Mouse (Mus musculus): ENCODE measurements around the gene Lyg1.
"Not testable (repeated sequence)": the region's sequence is repeated elsewhere in the genome, so short reads cannot be mapped to it uniquely, and the experiment has no call there.

Gene Lyg1

GRCm38 (mm10) chr1:37957659-37958058, at the start of gene Lyg1:
Gene Lyg1 (minus strand): TSS chr1:37957759.
- no peak for DNase-seq (ENCODE audit: low spot score)

DNA sequence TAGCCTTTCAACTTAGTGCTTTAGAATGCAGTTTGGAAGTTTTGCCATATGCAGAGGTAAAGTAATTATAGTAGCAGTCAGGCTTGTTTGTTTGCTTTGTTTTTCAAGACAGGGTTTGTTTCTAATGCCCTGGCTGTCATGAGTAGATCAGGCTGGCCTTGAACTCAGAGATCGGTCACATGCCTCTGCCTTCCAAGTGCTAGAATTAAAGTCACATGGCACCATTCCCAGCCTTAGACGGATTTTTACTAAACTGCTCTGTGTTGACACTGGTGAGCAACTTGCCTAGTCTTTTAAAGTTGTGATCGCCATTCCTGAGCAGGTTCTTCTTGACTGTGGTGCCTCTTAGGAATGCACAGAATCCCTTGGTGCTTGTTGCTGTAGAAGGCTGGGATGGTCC, 49.2 kb upstream of the Lyg1 start:
- DNase-seq (ENCODE audit: low spot score), result no peak

DNA sequence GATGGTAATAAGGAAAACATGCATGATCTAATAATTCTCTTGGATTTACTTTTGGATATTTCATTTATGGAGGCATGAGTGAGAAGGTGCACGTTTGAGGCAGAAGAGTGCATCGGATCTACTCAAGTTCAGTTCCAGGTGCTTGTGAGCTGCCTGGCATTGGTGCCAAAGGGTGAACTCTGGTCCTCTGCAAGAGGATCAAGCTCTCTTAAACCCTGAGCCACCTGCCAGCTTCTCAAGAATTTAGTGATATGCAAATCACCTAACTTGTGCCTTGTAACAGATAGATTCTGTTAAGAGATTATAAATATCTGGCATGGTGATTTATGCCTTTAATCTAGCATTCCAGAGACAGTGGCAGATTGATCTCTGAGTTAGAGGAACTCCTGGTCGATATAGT, 45.5 kb upstream of the Lyg1 start:
- no peak for DNase-seq (ENCODE audit: low spot score)

- no peak for DNase-seq (ENCODE audit: low spot score)
These were observed 44.4 kb upstream of the Lyg1 start for GRCm38 (mm10) chr1:38001956-38002355.

GRCm38 (mm10) chr1:38000844-38001243, 43.3 kb upstream of the Lyg1 start:
- DNase-seq (ENCODE audit: low spot score), result no peak

DNA sequence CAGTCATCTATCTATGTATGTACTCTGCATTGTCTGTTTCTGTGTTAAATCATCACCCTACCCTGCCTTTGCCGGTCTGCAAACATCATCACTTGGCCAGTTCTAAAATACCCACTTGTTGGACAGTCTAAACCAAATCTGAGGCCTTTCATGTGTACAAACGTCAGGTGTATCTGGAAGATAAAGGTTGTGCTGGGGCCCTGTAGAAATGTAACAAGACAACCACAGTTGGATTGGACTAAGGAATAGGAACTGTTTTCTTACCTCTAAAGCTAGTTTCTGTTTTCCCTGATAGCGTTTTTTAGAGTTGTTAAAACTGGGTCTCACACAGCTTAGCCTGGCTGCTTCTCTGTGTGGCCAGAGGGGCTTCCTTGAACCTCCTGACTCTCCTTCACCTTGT, 42.0 kb upstream of the Lyg1 start:
- peak; percentile 80 for DNase-seq (ENCODE audit: low spot score)

GRCm38 (mm10) chr1:37998371-37999199, 41.0 kb upstream of the Lyg1 start:
- no peak for DNase-seq (ENCODE audit: low spot score)

DNA sequence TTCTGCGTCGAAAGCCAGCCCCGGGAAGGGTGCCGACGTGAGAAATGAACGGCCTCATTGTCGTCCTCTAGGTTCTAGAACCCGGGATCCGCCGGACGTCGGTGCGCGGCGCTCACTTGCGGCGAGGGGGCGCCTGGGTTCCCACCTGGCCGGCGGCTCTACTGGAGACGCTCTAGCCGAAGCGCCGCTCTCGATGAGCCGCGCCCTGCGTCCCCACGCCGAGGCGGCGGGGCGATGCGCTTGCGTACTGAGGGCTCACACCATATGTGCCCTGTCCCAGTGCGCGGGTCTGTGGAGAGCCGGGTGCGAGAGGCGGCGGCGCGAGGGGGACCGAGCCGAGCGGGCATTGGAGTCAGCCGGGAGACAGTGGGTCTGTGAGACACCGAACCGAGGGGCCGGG, 40.3 kb upstream of the Lyg1 start, which contains the start of the genes Txndc9 and Eif5b:
TSS of gene Txndc9 (minus strand) at position 27 of the 400 bp plus-strand sequence.
TSS of gene Eif5b (plus strand) at position 144 of the 400 bp plus-strand sequence.
- peak; percentile 90 for DNase-seq (ENCODE audit: low spot score)

DNA sequence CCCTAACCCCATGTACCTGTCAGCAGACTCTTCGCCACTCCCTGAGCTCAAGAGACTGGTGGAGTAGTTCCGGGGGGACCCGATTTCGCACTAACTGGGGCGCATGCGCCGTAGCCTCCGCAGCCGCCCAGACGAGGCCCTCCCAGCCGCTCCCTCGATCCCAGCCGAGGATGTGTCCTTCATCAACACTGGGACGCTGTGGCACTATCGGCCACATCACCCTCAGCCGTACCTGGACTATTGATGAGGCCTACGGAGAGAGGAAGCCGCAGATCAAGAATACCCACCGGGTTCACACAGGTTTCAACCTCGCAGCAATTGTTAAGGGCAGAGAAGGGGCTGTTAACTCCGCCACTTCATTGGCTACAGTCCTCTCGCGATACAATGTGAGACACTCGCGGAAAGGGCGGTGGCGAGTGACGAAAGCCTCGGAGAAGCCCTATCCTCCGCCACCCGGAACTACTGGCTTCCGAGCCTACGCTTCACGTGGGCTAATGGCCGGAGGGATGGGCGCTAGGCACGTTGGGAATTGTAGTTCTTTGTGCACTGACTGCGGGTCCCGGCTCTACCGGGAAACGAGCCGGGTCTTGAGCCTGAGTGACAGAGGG, 39.4 kb upstream of the Lyg1 start:
- DNase-seq (ENCODE audit: low spot score), result peak; percentile 98

DNA sequence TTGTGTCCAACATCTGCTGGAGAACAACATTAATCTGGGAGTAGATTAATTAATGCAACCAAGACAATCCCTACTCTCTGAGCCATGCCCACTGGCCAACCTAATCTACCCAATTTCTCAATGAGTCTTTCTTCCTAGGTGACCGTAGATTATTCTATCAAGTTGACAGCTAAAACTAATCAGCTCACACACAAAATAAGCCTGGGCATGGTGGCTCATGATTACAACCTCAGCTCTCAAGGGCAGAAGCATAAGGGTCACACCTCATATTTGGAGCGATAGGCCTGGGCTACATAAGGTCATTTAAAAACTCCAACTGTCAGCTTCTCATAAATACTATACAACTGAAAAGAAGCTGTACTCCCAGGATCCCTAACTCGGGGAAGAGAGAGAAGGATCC, 38.7 kb upstream of the Lyg1 start:
- peak; percentile 45 for DNase-seq (ENCODE audit: low spot score)

DNA sequence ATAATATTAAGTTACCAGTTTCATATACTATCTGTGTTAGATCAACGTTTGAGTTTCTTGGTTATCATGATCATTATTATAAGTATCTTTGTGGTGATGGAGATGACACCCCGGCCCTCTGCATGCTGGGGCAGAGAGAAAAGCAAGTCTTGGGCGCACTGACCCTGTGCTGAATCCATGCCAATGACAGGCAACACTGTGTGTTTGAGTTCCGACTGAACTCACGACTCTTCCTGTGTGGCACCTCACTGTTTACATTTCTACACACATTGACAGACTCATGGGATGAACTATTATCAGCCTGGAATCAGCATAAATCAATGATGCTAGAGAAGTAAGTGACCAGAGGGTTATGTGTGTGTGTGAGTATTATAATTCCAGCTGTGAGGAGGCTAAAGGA, 30.3 kb upstream of the Lyg1 start:
- no peak for DNase-seq (ENCODE audit: low spot score)

DNA sequence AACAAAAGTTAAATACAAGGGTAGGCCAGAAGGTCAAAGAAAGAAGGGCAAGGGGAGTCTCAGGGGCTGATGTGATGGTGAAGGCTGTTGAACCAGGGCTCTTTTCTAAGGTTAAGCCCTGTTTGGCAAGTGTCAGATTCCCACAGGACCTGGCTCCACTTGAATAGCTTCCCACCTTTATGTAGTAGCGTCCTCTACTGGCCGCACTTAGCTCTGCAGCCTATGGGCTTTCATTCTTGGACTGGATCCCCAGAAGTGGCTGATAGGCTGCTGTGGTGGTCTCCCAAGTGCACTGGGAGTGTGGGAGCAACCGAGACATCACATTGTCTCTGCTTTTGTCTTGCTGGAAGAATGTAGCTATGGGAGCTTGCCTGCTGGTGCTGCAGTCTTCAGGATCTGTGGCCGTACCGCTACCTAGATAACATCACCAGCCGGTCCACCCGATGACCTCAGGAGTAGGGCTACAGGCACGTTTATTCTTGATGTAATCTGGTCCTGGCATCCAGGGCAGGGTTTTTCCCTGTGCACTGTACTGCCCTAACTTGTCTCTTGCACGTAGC, 28.3 kb upstream of the Lyg1 start:
- no peak for DNase-seq (ENCODE audit: low spot score)

DNA sequence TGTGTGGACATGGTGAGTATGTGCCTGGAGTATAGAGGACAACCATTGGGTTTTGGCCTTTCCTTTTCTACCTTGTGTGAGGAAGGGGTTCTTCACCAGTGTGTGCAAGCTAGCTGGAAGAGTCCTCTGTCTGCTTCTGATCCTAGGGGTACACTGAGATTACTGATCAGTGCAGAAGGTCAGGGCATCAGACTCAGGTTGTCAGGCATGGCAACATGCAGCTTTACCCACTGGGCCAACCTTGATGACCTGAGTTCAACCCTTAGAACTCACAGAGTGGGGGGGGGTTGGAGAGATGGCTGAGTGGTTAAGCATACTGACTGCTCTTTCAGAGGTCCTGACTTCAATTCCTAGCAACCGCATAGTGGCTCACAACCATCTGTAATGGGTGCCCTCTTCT, 26.8 kb upstream of the Lyg1 start:
- no peak for DNase-seq (ENCODE audit: low spot score)

GRCm38 (mm10) chr1:37977303-37977702, 19.7 kb upstream of the Lyg1 start:
- DNase-seq (ENCODE audit: low spot score), result no peak

DNA sequence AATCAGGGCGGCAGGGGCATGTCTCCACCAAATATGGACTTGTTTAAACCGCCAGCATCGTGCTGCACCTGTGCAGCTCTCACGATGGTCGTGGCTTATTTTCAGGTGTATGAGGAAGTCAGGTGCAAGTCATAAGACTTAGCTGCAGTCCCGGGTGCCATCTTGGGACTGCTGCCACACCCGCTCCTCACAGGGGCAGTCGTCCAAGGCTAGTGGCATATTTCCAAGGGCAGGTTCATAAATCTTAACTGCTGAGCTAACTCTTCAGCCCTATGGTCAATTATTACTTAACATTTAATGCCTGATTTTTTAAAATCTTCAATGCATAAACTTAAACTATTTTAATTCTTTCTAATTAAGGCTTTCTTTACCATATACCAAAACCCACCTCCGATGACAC, 19.1 kb upstream of the Lyg1 start:
- not testable (repeated sequence) for DNase-seq (ENCODE audit: low spot score)

GRCm38 (mm10) chr1:37971520-37971919, 14.0 kb upstream of the Lyg1 start:
- no peak for DNase-seq (ENCODE audit: low spot score)

GRCm38 (mm10) chr1:37968746-37969145, 11.2 kb upstream of the Lyg1 start:
- DNase-seq (ENCODE audit: low spot score), result no peak

DNA sequence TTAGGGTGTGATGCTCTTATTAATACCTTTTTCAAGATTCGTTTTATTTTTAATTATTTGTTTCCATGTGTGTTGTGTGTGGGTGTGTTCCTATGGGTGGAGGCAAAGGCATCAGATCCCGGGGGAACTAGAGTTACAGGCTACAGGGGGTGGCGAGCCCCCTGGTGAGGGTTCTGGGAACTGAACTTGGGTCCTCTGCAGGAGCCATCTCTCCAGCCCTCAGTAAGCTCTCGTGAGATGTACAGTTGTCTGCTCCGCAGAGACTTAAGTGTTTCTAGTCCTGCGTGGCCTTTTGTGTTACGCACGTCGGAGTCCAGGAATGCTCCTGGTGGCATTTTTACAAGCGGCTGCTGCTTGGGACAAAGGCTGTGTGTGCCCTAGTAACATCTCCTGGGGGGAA, 8.0 kb upstream of the Lyg1 start:
- DNase-seq (ENCODE audit: low spot score), result no peak

DNA sequence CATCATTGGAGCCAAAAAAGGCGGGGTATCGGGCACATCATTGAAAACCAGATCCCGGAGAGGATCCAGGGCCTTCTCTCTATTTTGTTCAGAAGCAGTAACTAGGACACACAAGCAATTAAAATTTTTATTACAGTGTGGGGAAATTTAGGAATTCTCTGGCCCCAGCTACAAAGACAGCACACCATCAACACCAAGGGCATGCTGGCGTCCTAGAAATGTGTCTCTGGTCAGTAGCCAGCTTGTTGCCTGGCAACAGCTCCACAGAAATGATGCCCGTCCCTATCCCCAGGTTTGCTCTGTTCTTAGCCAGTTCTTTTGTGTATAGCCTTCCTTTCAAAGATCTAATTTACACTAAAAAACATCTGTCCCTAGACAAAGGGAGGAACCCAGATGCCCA, 1.9 kb upstream of the Lyg1 start:
- DNase-seq (ENCODE audit: low spot score), result no peak

- DNase-seq (ENCODE audit: low spot score), result no peak
These were observed 957 bp upstream of the Lyg1 start for GRCm38 (mm10) chr1:37958516-37958915.

DNA sequence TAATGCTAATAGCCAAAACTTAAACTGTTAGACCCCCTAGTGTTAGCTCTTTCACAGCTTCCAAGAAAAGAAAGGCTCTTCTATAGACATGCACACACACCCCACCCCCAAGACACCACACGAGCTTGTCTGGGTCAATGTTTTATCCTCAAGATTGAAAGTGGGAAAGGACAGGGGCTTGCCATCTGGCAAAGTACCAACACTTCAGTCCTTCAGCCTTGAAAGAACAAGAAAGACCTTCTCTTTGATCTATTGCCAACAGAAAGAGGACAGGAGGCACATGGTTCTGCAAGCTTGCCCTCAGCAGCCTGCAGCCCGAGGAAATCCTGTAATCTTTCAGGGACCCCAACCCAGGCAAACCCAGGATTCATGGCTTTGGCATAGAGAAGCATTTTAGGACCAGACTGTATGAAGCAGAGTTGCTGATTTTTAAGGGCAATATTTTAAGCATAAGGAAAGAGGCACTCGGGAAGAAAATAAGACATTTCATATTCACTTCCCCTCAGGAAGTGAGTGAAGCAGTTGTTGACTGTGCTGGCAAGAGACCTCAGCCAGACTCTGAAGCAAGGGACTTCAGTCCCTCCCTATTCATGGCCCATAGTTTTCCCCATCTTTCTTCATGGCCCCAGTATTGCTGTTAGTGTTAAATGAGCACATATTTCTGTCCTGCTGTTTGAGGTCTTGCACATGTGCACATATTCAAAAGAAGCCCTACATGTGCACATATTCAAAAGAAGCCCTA, 698 bp downstream of the Lyg1 start:
- no peak for DNase-seq (ENCODE audit: low spot score)

- no peak for DNase-seq (ENCODE audit: low spot score)
These were observed 2.3 kb downstream of the Lyg1 start for GRCm38 (mm10) chr1:37955251-37955650.

DNA sequence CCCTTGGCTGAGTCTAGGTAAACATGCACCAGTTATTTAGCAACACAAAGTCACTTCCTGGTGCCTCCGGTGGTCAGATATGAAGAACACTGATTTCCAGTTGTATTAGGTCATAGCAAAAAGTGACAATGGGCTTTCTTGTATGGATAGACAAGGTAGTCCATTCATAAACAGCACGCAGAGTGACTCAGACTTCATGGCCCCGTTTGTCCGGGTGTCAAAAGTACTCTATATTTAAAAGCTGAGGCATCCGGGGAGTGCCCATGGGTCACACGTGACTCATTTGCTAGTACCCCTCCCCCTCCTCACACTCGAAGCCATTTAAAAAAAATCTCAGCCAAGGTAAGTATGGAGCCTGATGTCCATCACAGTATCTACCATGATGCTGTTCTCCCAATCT, 2.8 kb downstream of the Lyg1 start:
- DNase-seq (ENCODE audit: low spot score), result no peak

Data from c-Kit-positive CD71-positive TER-119-positive erythroid progenitor cells, embryonic 14.5 days (primary cell).